Mouse (Mus musculus) Patski (cell line): ENCODE measurements around the gene Actr3. TPM values are rescaled to one million over a fixed set of nuclear protein-coding genes. Genes with fewer than 3 reads are reported as not detected.

ENCODE experiments used
- ATAC-seq: fragments of 100-300 bp; one replicate; pipeline ENCODE4 v1.8.0; 2021
- CTCF ChIA-PET: fragments of 350-600 bp; sonication (Branson Sonifier 250); formaldehyde crosslinking; loops from one replicate; lab custom pipeline; 2022; ENCODE audit warnings: inconsistent platforms; lab: Charles Lee
- POLR2A ChIA-PET: fragments of 350-600 bp; sonication (Branson Sonifier 250); formaldehyde crosslinking; loops from one replicate; lab custom pipeline; 2022; ENCODE audit warnings: antibody characterized with exemption, inconsistent platforms; lab: Charles Lee
- DNase-seq: peaks from one replicate; pipeline ENCODE4 v3.0.0-alpha.2; 2011; ENCODE audit warnings: low read depth, low spot score
- H3K27me3 ChIP-seq: fragments of 371-371 bp; one replicate; pipeline ENCODE4 v1.5.1; 2021
- CTCF ChIP-seq: fragments of 100-300 bp; IDR thresholded peaks from one replicate; pipeline ENCODE4 v1.5.1; 2021
- in situ Hi-C: fragments of 300-500 bp; cut with MboI; formaldehyde crosslinking; loops from 3 replicates; pipeline ENCODE4 v1.11.1; 2018; ENCODE audit warnings: low pct_unique_long_range_greater_than_20kb, mixed read lengths
- polyA plus RNA-seq: library from polyadenylated mRNA; unstranded; gene quantifications from one replicate; pipeline ENCODE4 v1.2.3, GENCODE M21; 2021

Actr3 gene
- polyA plus RNA-seq = 357 TPM

- ChIA-PET CTCF (interaction anchor here (1.5 kb wide), 1 partner anchor 10 kb away, joined by 3 read pairs; no protein-coding TSS in a partner anchor), POLR2A (interaction anchor here (1.0 to 2.1 kb wide), 2 partner anchors 125 to 132 kb away, joined by 5 to 11 read pairs; partner anchors contain the start of gene Slc35f5)
- peak; percentile 92 for ATAC-seq
- no peaks in the 10 kb centered on the region for H3K27me3 ChIP-seq
- in situ Hi-C loops = no loop called here
- peak; percentile 99 for DNase-seq
- TF ChIP-seq CTCF = no peak
Observed at GRCm38 (mm10) chr1:125435369-125436135, at the start of gene Actr3. Gene Actr3 (minus strand): TSS chr1:125435727.

DNA sequence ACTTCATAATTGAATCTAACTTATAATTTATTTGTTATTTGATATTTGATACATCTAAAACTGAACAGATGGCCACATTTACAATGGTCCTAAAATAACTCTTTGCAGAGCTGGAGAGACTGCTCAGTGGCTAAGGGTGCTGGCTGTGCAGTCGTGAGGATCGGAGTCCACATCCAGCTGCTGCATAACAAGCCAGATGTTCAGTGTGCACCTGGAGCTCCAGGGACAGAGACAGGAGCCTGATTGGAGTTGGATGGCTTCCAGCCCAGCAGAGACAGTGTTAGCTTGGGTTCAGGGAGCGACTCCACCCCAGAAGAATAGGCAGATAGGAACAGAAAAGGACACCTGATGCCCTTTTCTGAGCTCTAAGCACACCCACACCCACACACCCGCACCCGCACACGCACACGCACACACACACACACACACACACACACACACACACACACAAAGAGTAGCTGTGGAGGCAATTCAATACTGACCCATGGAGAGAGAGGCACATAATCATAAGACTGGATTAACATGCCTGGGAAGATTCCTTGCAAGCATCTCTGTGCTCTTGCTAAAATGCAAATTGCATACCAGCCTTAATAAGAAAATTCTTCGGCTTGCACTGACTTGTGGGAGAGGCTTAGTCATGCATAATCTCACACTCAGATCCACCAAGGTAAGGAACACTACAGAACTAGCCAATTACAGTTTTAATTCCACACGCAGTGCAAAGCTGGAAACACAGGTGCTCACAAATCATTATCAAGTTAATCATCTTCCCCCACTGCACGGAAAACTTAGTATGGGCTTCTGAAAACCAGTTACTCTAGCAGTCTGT, 47.1 kb upstream of the Actr3 start:
- ATAC-seq (peak; percentile 98), DNase-seq (no peak)
- in situ Hi-C loops = no loop called here
- no peaks in the 10 kb centered on the region for H3K27me3 ChIP-seq
- TF ChIP-seq CTCF = no peak
- CTCF ChIA-PET = interaction anchor here (1.2 kb wide), 1 partner anchor 66 kb away, joined by 3 read pairs; no protein-coding TSS in a partner anchor
- POLR2A ChIA-PET = interaction anchor here (0.6 kb wide), 1 partner anchor 30 kb away, joined by 6 read pairs; no protein-coding TSS in a partner anchor

DNA sequence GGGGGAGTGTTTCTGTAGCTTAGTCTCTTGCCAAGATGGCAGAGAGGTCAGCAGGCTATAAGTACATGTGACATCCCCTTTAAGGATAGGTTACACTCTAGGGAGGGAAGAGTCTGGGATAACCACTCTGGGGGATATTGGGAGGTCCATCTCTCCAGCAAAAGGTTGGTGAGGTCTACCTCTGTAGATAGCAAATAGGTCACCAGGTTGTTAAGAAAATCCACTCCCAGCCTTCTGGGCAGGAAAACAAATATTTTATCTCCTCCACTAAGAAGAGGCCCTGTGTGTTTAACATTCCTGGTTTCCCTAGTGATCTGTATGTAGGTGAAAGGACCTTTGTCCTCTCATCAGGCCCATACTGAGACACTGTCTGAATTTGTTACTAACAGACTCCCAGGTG, 46.3 kb upstream of the Actr3 start:
- ChIA-PET CTCF (interaction anchor here (1.2 to 1.5 kb wide), 2 partner anchors 9 to 65 kb away, joined by 3 read pairs; no protein-coding TSS in a partner anchor), POLR2A (no interaction called here)
- TF ChIP-seq CTCF = no peak
- no peak for DNase-seq
- no peak for ATAC-seq
- in situ Hi-C loops = no loop called here
- H3K27me3 ChIP-seq = no peaks in the 10 kb centered on the region

DNA sequence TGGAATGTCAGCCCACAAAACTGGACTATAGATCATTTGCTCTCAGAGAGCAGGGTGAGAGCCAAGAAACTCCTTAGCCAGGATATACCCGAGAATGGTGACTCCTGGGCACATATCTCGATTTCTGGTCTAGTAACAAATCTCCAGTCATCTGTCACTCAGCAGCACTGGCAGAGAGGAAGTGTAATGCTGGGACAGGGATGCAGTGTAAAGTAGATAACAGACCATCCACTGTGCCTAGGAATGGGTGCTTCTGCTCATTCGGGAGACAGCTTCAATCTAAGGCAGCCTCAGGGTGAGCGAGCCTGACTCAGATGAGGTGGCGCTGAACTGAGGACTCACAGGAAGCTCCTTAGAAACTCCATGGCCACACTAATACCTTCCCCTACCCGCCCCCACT, 43.1 kb upstream of the Actr3 start:
- ATAC-seq = no peak
- no peak for DNase-seq
- TF ChIP-seq CTCF = no peak
- ChIA-PET CTCF (interaction anchor here (1.1 to 1.2 kb wide), 2 partner anchors 9 to 35 kb away, joined by 3 read pairs; no protein-coding TSS in a partner anchor), POLR2A (interaction anchor here (0.6 kb wide), 1 partner anchor 31 kb away, joined by 6 read pairs; no protein-coding TSS in a partner anchor)
- H3K27me3 ChIP-seq = no peaks in the 10 kb centered on the region
- in situ Hi-C loops = no loop called here

- TF ChIP-seq CTCF = no peak
- DNase-seq = no peak
- no peak for ATAC-seq
- ChIA-PET CTCF (interaction anchor here (0.7 to 1.5 kb wide), 2 partner anchors 9 to 46 kb away, joined by 3 to 4 read pairs; no protein-coding TSS in a partner anchor), POLR2A (interaction anchor here (0.7 kb wide), 1 partner anchor 18 kb away, joined by 3 read pairs; no protein-coding TSS in a partner anchor)
- in situ Hi-C loops = no loop called here
- no peaks in the 10 kb centered on the region for H3K27me3 ChIP-seq
Observed at GRCm38 (mm10) chr1:125475961-125476682, 40.6 kb upstream of the Actr3 start.

- CTCF ChIA-PET = interaction anchor here (2.0 kb wide), 1 partner anchor 10 kb away, joined by 5 read pairs; no protein-coding TSS in a partner anchor
- ATAC-seq = no peak
- POLR2A ChIA-PET = no interaction called here
- TF ChIP-seq CTCF = no peak
- in situ Hi-C loops = no loop called here
- no peak for DNase-seq
- H3K27me3 ChIP-seq = no peaks in the 10 kb centered on the region
Observed at GRCm38 (mm10) chr1:125473866-125474265, 38.3 kb upstream of the Actr3 start.

GRCm38 (mm10) chr1:125473126-125473666, 37.7 kb upstream of the Actr3 start:
- H3K27me3 ChIP-seq = no peaks in the 10 kb centered on the region
- DNase-seq = no peak
- in situ Hi-C loops = no loop called here
- POLR2A ChIA-PET = interaction anchor here (0.7 kb wide), 1 partner anchor 99 kb away, joined by 3 read pairs; no protein-coding TSS in a partner anchor
- CTCF ChIA-PET = interaction anchor here (1.0 to 2.0 kb wide), 3 partner anchors 8 to 25 kb away, joined by 3 to 5 read pairs (median 3); no protein-coding TSS in a partner anchor
- no peak for TF ChIP-seq CTCF
- no peak for ATAC-seq

DNA sequence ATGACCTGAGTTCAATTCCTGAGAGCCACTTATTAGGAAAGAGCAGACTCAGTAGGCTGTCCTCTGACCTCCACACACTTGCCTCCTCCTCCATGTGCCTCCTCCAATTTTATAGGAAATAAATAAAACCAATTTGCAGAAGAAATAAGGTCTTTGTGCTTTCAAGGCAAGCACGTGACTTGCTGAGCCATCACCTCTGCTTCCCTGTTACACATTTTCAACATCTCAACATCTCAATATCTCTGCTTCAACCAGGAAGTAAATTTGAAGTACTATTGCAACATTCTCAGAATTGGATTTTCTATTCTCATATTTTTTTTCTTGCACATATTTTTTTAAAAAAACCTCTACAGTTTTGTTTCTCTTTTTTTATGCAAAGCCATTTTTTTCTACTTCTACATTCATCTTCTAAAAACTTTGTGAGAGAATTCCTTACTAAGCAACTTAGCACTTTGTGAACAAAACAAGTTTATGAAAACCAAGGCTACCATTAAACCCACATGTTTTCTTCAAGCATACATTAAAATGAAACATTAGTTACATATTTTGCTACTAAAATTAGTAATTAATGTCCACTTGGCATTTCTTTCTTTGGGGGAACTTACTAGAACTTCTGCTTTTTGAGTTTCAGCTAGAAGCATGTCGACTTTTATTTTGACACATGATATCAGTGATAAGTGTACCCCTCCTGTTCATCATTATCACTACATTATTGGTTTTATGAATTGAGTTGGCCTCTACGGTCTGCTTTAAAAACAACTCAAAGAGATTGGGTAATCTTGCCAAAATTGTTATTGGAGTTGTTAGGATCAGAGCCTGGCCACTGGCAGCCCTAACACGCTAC, 35.5 kb upstream of the Actr3 start:
- no peaks in the 10 kb centered on the region for H3K27me3 ChIP-seq
- no peak for ATAC-seq
- CTCF ChIA-PET = interaction anchor here (1.0 to 1.4 kb wide), 3 partner anchors 9 to 34 kb away, joined by 3 to 5 read pairs (median 3); no protein-coding TSS in a partner anchor
- no peak for DNase-seq
- in situ Hi-C loops = no loop called here
- POLR2A ChIA-PET = no interaction called here
- no peak for TF ChIP-seq CTCF

DNA sequence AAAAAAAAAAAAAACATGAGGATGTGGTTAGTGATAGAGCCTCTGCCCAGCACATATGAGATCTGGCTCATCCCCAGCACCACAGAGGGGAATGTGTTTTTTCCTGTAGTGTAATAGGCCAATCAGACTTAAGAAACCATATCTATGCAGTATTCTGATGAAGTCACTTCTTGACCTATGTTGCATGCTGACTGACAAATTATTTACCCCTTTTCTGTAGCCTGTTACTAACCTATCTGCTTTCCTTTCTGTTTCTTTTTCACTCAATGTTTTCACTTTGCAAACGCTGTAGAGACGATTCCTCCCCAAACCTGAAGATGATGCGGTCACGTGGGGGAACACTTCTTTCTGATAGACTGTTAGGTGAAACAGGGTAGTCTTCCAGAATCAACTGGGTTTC, 32.4 kb upstream of the Actr3 start:
- ChIA-PET POLR2A (no interaction called here), CTCF (no interaction called here)
- DNase-seq (no peak), ATAC-seq (no peak)
- no peaks in the 10 kb centered on the region for H3K27me3 ChIP-seq
- in situ Hi-C loops = no loop called here
- TF ChIP-seq CTCF = no peak
